Mouse (Mus musculus): ENCODE results near the gene Nipal4. TPM values are rescaled to one million over a fixed set of nuclear protein-coding genes. Genes with fewer than 3 reads are reported as not detected.

Gene Nipal4
- total RNA-seq, 2 experiments from 2014 or later: not detected

GRCm38 (mm10) chr11:46168506-46168905 is 2.2 kb upstream of the Nipal4 start:
- DNase-seq (ENCODE audit: low spot score in 2 of 2): no peak

GRCm38 (mm10) chr11:46157462-46157861 is 8.8 kb downstream of the Nipal4 start:
- DNase-seq (ENCODE audit: low spot score in 2 of 2): no peak

GRCm38 (mm10) chr11:46156945-46157344 is 9.4 kb downstream of the Nipal4 start:
- DNase-seq (ENCODE audit: low spot score in 2 of 2): no peak

- DNase-seq (ENCODE audit: low spot score in 2 of 2): no peak
Observed at GRCm38 (mm10) chr11:46146619-46147018, 19.7 kb downstream of the Nipal4 start.

- no peak for DNase-seq (ENCODE audit: low spot score in 2 of 2)
Observed at GRCm38 (mm10) chr11:46145163-46145875, 21.0 kb downstream of the Nipal4 start.

- DNase-seq (ENCODE audit: low spot score in 2 of 2): no peak
Observed at GRCm38 (mm10) chr11:46143342-46143741, 23.0 kb downstream of the Nipal4 start.

GRCm38 (mm10) chr11:46134899-46135298 is 31.4 kb downstream of the Nipal4 start:
- no peak for DNase-seq (ENCODE audit: low spot score in 2 of 2)

- no peak for DNase-seq (ENCODE audit: low spot score in 2 of 2)
Observed at GRCm38 (mm10) chr11:46131022-46131986, 35.0 kb downstream of the Nipal4 start.

GRCm38 (mm10) chr11:46128548-46128945 is 37.8 kb downstream of the Nipal4 start:
- peak; percentile 82 to 84 for DNase-seq (ENCODE audit: low spot score in 2 of 2)

- no peak for DNase-seq (ENCODE audit: low spot score in 2 of 2)
Observed at GRCm38 (mm10) chr11:46127621-46128547, 38.4 kb downstream of the Nipal4 start.

GRCm38 (mm10) chr11:46126827-46127410 is 39.4 kb downstream of the Nipal4 start:
- DNase-seq (ENCODE audit: low spot score in 2 of 2): no peak

GRCm38 (mm10) chr11:46126317-46126716 is 40.0 kb downstream of the Nipal4 start:
- DNase-seq (ENCODE audit: low spot score in 2 of 2): no peak

- no peak for DNase-seq (ENCODE audit: low spot score in 2 of 2)
Observed at GRCm38 (mm10) chr11:46125835-46126229, 40.5 kb downstream of the Nipal4 start.

- DNase-seq (ENCODE audit: low spot score in 2 of 2): no peak
Observed at GRCm38 (mm10) chr11:46125093-46125834, 41.0 kb downstream of the Nipal4 start.

GRCm38 (mm10) chr11:46123328-46123866 is 42.9 kb downstream of the Nipal4 start:
- DNase-seq (ENCODE audit: low spot score in 2 of 2): no peak

GRCm38 (mm10) chr11:46122875-46123274 is 43.4 kb downstream of the Nipal4 start:
- no peak for DNase-seq (ENCODE audit: low spot score in 2 of 2)

GRCm38 (mm10) chr11:46121666-46122065 is 44.6 kb downstream of the Nipal4 start:
- no peak for DNase-seq (ENCODE audit: low spot score in 2 of 2)

- DNase-seq (ENCODE audit: low spot score in 2 of 2): no peak
Observed at GRCm38 (mm10) chr11:46120084-46120483, 46.2 kb downstream of the Nipal4 start.

- DNase-seq (ENCODE audit: low spot score in 2 of 2): no peak
Observed at GRCm38 (mm10) chr11:46119624-46120023, 46.7 kb downstream of the Nipal4 start.

GRCm38 (mm10) chr11:46116510-46116909 is 49.8 kb downstream of the Nipal4 start:
- no peak for DNase-seq (ENCODE audit: low spot score in 2 of 2)

Measured in adrenal gland, adult 18-20 months (tissue).